Mouse (Mus musculus): ENCODE measurements around the gene Anapc1. TPM values are rescaled to one million over a fixed set of nuclear protein-coding genes. Genes with fewer than 3 reads are reported as not detected.

Anapc1 gene
- total and polyA plus RNA-seq, 3 experiments = 94.8 to 196 (median 123) TPM

GRCm38 (mm10) chr2:128692771-128693170 lies 5.6 kb upstream of the Anapc1 start:
- no peak overlapping the region for H3K9ac ChIP-seq (ENCODE audit: control insufficient read depth, low read depth, low read length, poor library complexity, severe bottlenecking)
- peaks cover 0 to 5% of the 10 kb centered on the region in 2 experiments; a peak in 2 of 4 replicates for H3K4me1 ChIP-seq (ENCODE audit: control insufficient read depth in 1 of 2, insufficient read depth in 2 of 2, low read length in 2 of 2)
- H3K79me2 ChIP-seq (ENCODE audit: control insufficient read depth, insufficient read depth, low read length, poor library complexity) = no peaks in the 10 kb centered on the region
- peaks cover 0 to 3% of the 10 kb centered on the region in 2 experiments; a peak in 1 of 4 replicates for H3K36me3 ChIP-seq (ENCODE audit: control insufficient read depth in 1 of 2, insufficient read depth in 2 of 2, low read length in 2 of 2)
- no peak for DNase-seq (ENCODE audit: low read depth, low spot score)
- H3K27ac ChIP-seq (ENCODE audit: control insufficient read depth, low read depth, low read length) = no peak overlapping the region
- H3K4me3 ChIP-seq (ENCODE audit: control insufficient read depth in 1 of 2, insufficient read depth in 1 of 2, low read depth in 2 of 2, low read length in 2 of 2) = no peak overlapping the region
- TF ChIP-seq ZKSCAN1 (IDR thresholded peaks at IDR 0.05; ENCODE audit: low read depth, low read length) (no peak), RCOR1 (IDR thresholded peaks at IDR 0.05; ENCODE audit: low read depth, low read length) (no peak), BHLHE40 (IDR thresholded peaks at IDR 0.05; ENCODE audit: borderline replicate concordance, low read depth, low read length) (no peak)
- no peaks in the 10 kb centered on the region for H3K9me3 ChIP-seq (replicated peaks; ENCODE audit: insufficient read depth, low read length)
- peaks cover 0 to 2% of the 10 kb centered on the region in 2 experiments; a peak in 1 of 4 replicates for H3K27me3 ChIP-seq (ENCODE audit: control insufficient read depth in 1 of 2, insufficient read depth in 2 of 2, low read length in 2 of 2)

- Histone ChIP-seq H3K36me3 (ENCODE audit: control insufficient read depth in 1 of 2, insufficient read depth in 2 of 2, low read length in 2 of 2) (peaks cover 0 to 5% of the 10 kb centered on the region in 2 experiments; a peak in 1 of 4 replicates), H3K9me3 (replicated peaks; ENCODE audit: insufficient read depth, low read length) (no peaks in the 10 kb centered on the region), H3K4me1 (ENCODE audit: control insufficient read depth in 1 of 2, insufficient read depth in 2 of 2, low read length in 2 of 2) (peaks cover 0 to 7% of the 10 kb centered on the region in 2 experiments; a peak in 2 of 4 replicates), H3K79me2 (ENCODE audit: control insufficient read depth, insufficient read depth, low read length, poor library complexity) (no peaks in the 10 kb centered on the region), H3K27ac (ENCODE audit: control insufficient read depth, low read depth, low read length) (no peak overlapping the region), H3K27me3 (ENCODE audit: control insufficient read depth in 1 of 2, insufficient read depth in 2 of 2, low read length in 2 of 2) (peaks cover 0 to 1% of the 10 kb centered on the region in 2 experiments; a peak in 1 of 4 replicates), H3K9ac (ENCODE audit: control insufficient read depth, low read depth, low read length, poor library complexity, severe bottlenecking) (no peak overlapping the region), H3K4me3 (ENCODE audit: control insufficient read depth in 1 of 2, insufficient read depth in 1 of 2, low read depth in 2 of 2, low read length in 2 of 2) (no peak overlapping the region)
- no peak for DNase-seq (ENCODE audit: low read depth, low spot score)
- no peak for TF ChIP-seq MAZ (IDR thresholded peaks at IDR 0.05; ENCODE audit: low read depth, low read length)
- TF ChIP-seq TAL1 (IDR thresholded peaks at IDR 0.05; ENCODE audit: low read length) = no peak
- no peak for TF ChIP-seq ELF1 (IDR thresholded peaks at IDR 0.05; ENCODE audit: low read depth, low read length)
- TF ChIP-seq E2F4 (IDR thresholded peaks at IDR 0.05; ENCODE audit: borderline replicate concordance, low read depth, low read length) = no peak
- no peak for TF ChIP-seq UBTF (IDR thresholded peaks at IDR 0.05; ENCODE audit: borderline replicate concordance, insufficient read depth, low read depth, low read length)
Observed at GRCm38 (mm10) chr2:128692336-128692735, 5.1 kb upstream of the Anapc1 start.

- Histone ChIP-seq H3K4me3 (ENCODE audit: control insufficient read depth in 1 of 2, insufficient read depth in 1 of 2, low read depth in 2 of 2, low read length in 2 of 2) (peak overlapping the region; percentile 91 to 96), H3K4me1 (ENCODE audit: control insufficient read depth in 1 of 2, insufficient read depth in 2 of 2, low read length in 2 of 2) (peaks cover 2 to 12% of the 10 kb centered on the region in 2 experiments; a peak in 3 of 4 replicates), H3K79me2 (ENCODE audit: control insufficient read depth, insufficient read depth, low read length, poor library complexity) (peaks cover 25% of the 10 kb centered on the region), H3K9me3 (replicated peaks; ENCODE audit: insufficient read depth, low read length) (no peaks in the 10 kb centered on the region), H3K9ac (ENCODE audit: control insufficient read depth, low read depth, low read length, poor library complexity, severe bottlenecking) (peak overlapping the region; percentile 77), H3K27me3 (ENCODE audit: control insufficient read depth in 1 of 2, insufficient read depth in 2 of 2, low read length in 2 of 2) (no peaks in the 10 kb centered on the region), H3K36me3 (ENCODE audit: control insufficient read depth in 1 of 2, insufficient read depth in 2 of 2, low read length in 2 of 2) (peaks cover 0 to 15% of the 10 kb centered on the region in 2 experiments; a peak in 2 of 4 replicates), H3K27ac (ENCODE audit: control insufficient read depth, low read depth, low read length) (peak overlapping the region; percentile 92)
- DNase-seq (ENCODE audit: low read depth, low spot score) = no peak
- no peak for TF ChIP-seq CHD2 (IDR thresholded peaks at IDR 0.05; ENCODE audit: low read length)
- no peak for TF ChIP-seq JUND (IDR thresholded peaks at IDR 0.05; ENCODE audit: low read depth, low read length)
- TF ChIP-seq MYC (IDR thresholded peaks at IDR 0.05; ENCODE audit: low read depth, low read length) = no peak
- TF ChIP-seq ETS1 (IDR thresholded peaks at IDR 0.05; ENCODE audit: low read depth, low read length) = no peak
- TF ChIP-seq SMC3 (IDR thresholded peaks at IDR 0.05; ENCODE audit: low read depth, low read length) = no peak
- TF ChIP-seq MYB (IDR thresholded peaks at IDR 0.05; ENCODE audit: low read depth, low read length) = peak; percentile 87
- peak in 1 of 2 experiments; percentile 52; a peak in 2 of 4 replicates for TF ChIP-seq EP300 (IDR thresholded peaks at IDR 0.05; ENCODE audit: low read depth in 1 of 2, low read length in 2 of 2)
- no peak for TF ChIP-seq TAL1 (IDR thresholded peaks at IDR 0.05; ENCODE audit: low read length)
- 0 out of 2 replicates have a peak, but pooled peaks have one; percentile 9 for TF ChIP-seq ELF1 (IDR thresholded peaks at IDR 0.05; ENCODE audit: low read depth, low read length)
- TF ChIP-seq POLR2AphosphoS5 (IDR thresholded peaks at IDR 0.05; ENCODE audit: borderline replicate concordance, low read depth, low read length) = no peak
- 0 out of 4 replicates have a peak, but pooled peaks of 1 of the 2 experiments have one; percentile 16 for TF ChIP-seq POLR2A (IDR thresholded peaks at IDR 0.05; ENCODE audit: control insufficient read depth in 1 of 2, insufficient read depth in 1 of 2, low read depth in 1 of 2, low read length in 2 of 2, poor library complexity in 1 of 2)
- no peak for TF ChIP-seq TCF12 (IDR thresholded peaks at IDR 0.05; ENCODE audit: low read depth, low read length)
- no peak for TF ChIP-seq MAZ (IDR thresholded peaks at IDR 0.05; ENCODE audit: low read depth, low read length)
- TF ChIP-seq USF2 (IDR thresholded peaks at IDR 0.05; ENCODE audit: borderline replicate concordance in 1 of 2, insufficient read depth in 1 of 2, low read depth in 1 of 2, low read length in 2 of 2) = no peak
- TF ChIP-seq BHLHE40 (IDR thresholded peaks at IDR 0.05; ENCODE audit: borderline replicate concordance, low read depth, low read length) = no peak
- TF ChIP-seq NRF1 (IDR thresholded peaks at IDR 0.05; ENCODE audit: insufficient read depth, low read depth, low read length, poor library complexity, severe bottlenecking) = no peak
- TF ChIP-seq GATA1 (IDR thresholded peaks at IDR 0.05; ENCODE audit: low read depth, low read length) = no peak
- no peak for TF ChIP-seq TBP (IDR thresholded peaks at IDR 0.05; ENCODE audit: low read depth, low read length)
- no peak for TF ChIP-seq RCOR1 (IDR thresholded peaks at IDR 0.05; ENCODE audit: low read depth, low read length)
- no peak for TF ChIP-seq GABPA (IDR thresholded peaks at IDR 0.05; ENCODE audit: low read depth, low read length)
Observed at GRCm38 (mm10) chr2:128687558-128688120, 448 bp upstream of the Anapc1 start.

Data from MEL (cell line).